Mouse (Mus musculus): ENCODE data around the gene Trpc4ap.
"Not testable (repeated sequence)": the region's sequence is repeated elsewhere in the genome, so short reads cannot be mapped to it uniquely, and the experiment has no call there.

The Trpc4ap gene

DNA sequence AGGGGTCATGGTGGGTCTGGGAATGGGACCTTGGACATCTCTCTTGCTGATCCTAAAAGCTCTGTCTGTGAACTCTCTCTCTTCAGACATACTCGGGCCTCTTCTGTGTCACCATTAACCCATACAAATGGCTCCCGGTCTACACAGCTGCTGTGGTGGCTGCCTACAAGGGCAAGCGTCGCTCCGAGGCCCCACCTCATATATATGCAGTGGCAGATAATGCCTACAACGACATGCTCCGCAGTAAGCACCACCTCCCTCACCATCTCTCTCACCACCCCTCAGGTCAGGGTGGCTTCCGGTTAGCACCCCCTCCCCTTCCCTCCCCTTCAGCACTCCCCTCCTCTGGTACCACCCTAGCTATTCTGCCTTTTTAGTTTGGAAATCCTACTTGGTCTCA, 78.2 kb downstream of the Trpc4ap start:
- DNase-seq (ENCODE audit: low read depth, low spot score) = no peak

DNA sequence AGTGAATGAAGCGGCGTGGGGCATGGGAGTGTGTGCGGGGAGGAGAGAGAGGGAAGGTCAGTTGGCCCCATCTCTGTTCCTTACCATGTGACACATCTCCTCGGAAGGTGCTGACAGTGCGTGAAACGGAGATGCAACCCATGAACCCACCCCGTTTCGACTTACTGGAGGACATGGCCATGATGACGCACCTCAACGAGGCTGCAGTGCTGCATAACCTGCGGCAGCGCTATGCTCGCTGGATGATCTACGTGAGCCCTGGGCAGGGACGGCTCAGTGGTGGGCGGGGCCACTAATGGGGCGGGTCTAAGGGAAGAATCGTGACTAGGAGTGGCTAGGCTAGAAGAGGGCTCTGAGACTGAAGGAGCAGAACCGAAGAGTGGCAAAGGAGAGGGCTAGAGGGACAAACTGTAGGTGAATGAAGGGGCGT, 78.8 kb downstream of the Trpc4ap start:
- peak; percentile 94 for DNase-seq (ENCODE audit: low read depth, low spot score)

DNA sequence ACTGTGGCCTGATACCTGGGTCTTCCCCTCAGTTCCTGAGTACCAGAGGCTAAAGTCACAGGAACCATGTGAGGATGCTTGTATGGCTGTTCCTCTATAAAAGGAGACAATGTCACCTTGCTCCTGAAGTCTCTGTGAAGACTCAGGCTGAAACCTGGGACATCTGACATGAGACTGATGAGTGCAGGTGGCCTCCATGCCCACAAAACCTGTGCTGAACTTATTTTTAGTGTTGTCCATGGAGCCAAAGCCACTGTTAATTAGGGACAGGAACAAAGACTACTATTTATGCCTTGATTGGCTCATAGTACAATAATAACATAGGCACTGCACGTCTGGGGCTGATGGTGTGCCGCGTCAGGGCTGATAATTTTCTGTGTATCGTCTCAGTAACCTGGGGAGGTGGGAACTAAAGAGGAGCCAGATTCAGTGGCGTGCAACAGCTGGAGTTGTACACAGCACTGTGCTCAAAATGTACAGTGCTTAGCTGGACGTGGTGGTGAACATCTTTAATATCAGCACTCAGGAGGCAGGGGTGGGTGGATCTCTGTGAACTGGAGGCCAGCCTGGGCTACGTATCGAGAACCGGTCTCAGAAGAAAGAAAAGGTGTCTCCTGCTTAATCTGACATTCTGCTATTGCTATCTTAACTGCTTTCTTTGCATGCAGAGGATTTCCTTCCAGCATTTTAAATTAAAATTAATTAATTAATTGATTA, 80.2 kb downstream of the Trpc4ap start:
- DNase-seq (ENCODE audit: low read depth, low spot score) = no peak

DNA sequence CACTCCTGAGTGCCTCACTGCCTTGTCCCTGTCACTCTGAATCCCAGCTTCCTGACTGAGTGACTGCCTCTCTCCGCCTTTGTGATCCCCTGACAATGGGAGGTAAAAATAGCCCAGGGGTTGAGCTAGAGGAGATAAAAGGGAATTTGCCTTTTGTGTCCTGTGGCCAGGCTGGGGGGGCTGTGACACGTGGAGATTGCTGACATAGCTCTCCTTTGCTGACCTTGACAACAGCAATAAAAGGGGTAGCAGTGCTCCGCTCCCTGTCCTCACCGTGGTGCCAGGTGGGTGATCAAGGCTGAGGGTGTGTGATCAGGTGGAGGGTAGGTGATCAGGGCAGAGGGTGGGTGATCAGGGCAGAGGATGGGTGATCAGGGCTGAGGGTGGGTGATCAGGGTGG, 81.2 kb downstream of the Trpc4ap start, which contains the start of gene Myh7b:
TSS of gene Myh7b (plus strand) at position 235 of the 400 bp plus-strand sequence.
- no peak for DNase-seq (ENCODE audit: low read depth, low spot score)

DNA sequence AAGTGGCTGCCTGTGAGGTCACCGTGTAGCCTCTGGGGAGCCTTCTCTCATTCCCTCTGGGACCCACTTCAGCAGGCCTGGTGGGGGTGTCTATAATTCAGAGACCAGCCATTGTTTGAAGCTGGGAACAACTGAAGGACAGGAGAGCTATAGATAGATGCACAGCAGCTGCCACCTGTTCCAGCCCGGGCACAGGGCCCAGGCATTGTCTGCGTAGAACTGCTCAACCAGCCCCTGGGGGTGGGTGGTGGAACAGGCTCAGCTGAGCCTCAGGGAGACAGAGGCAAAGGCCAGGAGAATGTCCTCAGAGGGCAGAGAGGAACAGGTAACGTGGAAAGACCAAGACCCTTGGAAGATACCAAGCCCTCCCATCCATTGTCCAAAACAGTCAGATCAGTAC, 85.8 kb downstream of the Trpc4ap start:
- no peak for DNase-seq (ENCODE audit: low read depth, low spot score)

DNA sequence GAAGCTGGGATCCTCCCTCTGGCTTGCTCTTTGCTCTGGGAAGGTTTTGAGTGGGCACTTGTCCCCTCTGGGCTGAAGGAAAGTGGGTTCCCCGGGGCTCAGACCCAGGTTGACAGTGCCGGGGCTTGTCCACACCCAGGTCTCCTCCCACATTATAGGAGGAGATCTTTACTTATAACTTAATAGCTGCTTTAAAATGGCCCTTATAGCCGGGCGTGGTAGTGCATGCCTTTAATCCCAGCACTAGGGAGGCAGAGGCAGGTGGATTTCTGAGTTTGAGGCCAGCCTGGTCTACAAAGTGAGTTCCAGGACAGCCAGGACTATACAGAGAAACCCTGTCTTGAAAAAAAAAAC, 87.0 kb downstream of the Trpc4ap start:
- DNase-seq (ENCODE audit: low read depth, low spot score) = not testable (repeated sequence)

- DNase-seq (ENCODE audit: low read depth, low spot score) = peak; percentile 77
Measured at GRCm38 (mm10) chr2:155604560-155605235, 87.5 kb downstream of the Trpc4ap start.

GRCm38 (mm10) chr2:155603707-155604106, 88.5 kb downstream of the Trpc4ap start:
- no peak for DNase-seq (ENCODE audit: low read depth, low spot score)

GRCm38 (mm10) chr2:155595516-155595915, 96.7 kb downstream of the Trpc4ap start:
- DNase-seq (ENCODE audit: low read depth, low spot score) = no peak

GRCm38 (mm10) chr2:155592854-155593283, 99.3 kb downstream of the Trpc4ap start:
- DNase-seq (ENCODE audit: low read depth, low spot score) = no peak

DNA sequence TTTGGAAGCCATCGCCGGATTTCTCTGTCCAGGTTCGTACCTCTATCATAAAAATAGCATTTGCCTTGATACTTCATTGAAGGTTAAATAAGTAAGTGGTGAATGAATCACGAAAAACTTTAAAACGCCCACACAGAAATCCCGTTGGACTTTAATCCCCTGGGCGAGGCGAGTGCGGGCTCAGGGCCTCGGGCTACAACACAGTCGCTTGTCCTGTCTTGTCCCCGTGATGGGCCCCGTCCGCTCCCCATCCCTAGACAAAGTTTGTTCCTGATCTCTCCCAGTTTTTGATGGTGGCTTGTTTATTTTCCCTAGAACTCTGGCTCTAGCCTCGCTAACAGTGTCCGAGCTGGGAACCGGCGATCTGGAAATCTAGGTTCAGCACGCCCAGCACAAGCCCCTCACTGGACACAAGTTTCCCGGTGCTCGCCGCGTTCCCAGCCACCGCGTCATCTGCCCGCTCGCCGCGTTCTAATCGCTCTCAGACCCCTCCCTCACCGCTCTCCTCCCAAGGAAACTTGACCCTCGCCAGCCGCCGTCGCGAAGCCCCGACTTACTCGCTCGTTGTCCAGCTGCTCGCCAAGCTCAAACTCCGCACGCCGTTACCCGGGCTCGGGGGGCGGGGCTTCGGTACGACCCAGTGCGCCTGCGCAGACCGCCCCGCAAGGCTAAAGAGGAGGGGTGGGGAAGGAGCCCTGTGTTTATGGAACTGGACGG, 99.9 kb downstream of the Trpc4ap start, which contains the start of gene Gss:
TSS of gene Gss (minus strand) at position 674 of the 717 bp plus-strand sequence.
- peak; percentile 84 for DNase-seq (ENCODE audit: low read depth, low spot score)

DNA sequence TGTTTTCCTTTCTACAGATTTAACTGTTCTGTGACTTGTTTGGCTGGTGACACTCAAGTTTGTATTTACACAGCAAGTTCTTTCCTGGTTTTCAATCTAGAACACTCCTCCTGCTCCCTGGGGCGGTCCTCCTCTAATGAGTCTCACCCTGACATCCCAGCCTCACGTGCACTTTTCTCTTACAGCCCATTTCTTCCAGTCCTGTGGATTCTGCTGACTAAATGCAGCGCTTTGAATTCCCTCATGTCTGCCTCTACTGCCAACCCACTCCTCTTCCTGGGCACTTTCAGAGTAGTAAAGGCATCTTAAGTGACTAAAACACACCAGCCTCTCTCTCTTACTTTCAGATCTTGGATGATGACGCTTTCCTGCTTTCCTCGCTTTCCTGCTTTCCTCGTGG, 100.5 kb downstream of the Trpc4ap start:
- DNase-seq (ENCODE audit: low read depth, low spot score) = no peak

DNA sequence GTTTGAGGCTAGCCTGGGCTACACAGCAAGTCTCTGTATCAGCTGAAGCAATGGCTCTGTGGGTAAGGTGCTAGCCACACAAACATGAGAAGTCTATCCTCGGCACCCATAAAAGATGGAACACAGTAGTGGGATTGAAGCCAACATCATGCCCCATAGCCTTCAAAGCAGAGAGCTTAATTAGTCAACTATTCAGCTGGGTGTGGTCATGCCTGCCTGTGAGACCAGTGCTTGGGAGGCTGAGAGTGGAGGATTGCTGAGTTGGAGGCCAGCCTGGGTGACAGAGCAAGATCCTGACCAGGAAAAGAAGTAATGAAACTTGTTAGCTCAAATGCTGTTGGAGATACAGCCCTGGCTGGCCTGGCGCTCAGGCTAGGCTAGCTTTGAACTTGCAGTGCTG, 101.3 kb downstream of the Trpc4ap start:
- DNase-seq (ENCODE audit: low read depth, low spot score) = no peak

- DNase-seq (ENCODE audit: low read depth, low spot score) = no peak
Measured at GRCm38 (mm10) chr2:155589521-155589920, 102.7 kb downstream of the Trpc4ap start.

DNA sequence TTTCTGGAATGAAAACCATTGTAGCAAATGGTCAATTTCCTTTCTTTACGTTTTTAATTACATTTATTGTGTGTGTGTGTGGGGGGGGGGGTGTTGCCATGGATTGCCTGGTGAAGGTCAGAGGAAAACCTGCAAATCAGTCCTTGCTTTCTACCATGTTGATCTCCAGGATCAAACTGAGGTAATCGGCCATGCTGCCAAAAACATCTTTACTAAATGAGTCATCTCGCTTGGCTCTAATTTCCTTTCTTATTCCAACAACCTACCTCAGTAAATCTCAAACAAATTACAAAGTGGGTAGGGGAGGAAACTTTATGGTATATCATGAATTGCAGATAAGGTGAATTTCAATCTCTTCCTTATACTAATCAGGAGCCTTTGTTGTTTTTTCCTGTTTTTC, 104.0 kb downstream of the Trpc4ap start:
- DNase-seq (ENCODE audit: low read depth, low spot score) = no peak

- DNase-seq (ENCODE audit: low read depth, low spot score) = no peak
Measured at GRCm38 (mm10) chr2:155585486-155585885, 106.7 kb downstream of the Trpc4ap start.

GRCm38 (mm10) chr2:155585082-155585481, 107.1 kb downstream of the Trpc4ap start:
- no peak for DNase-seq (ENCODE audit: low read depth, low spot score)
